Mouse (Mus musculus): ENCODE measurements around the gene B4galt7.

DNA sequence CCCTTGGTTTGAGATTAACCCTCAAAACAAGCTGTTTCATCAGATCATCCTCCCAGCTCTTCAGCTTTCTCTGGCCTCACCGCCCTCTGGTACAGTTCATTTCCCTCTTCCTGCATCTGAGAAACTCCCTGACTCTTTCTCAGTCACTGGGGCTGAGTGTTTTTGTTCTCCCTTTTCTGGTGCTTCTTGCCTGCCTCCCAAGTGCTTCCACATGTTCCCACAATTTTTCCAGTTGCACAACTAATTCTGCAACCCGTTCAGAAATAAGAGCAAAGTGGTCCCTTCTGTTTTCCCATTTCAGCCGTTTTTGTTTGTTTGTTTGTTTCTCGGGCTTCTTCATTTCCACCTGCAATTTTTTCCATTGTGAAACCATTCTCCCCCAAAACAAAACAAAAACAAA lies 21.6 kb upstream of the B4galt7 start:
- TF ChIP-seq EP300 (IDR thresholded peaks at IDR 0.05; ENCODE audit: low read depth) (no peak), CTCF (IDR thresholded peaks at IDR 0.05; ENCODE audit: low read depth) (no peak)
